Mouse (Mus musculus): ENCODE measurements around the gene St3gal4.

The St3gal4 gene

GRCm38 (mm10) chr9:35048449-35048848 lies 70.6 kb downstream of the St3gal4 start:
- DNase-seq (ENCODE audit: low read depth): no peak

GRCm38 (mm10) chr9:35045756-35046155 lies 73.3 kb downstream of the St3gal4 start:
- DNase-seq (ENCODE audit: low read depth): no peak

DNA sequence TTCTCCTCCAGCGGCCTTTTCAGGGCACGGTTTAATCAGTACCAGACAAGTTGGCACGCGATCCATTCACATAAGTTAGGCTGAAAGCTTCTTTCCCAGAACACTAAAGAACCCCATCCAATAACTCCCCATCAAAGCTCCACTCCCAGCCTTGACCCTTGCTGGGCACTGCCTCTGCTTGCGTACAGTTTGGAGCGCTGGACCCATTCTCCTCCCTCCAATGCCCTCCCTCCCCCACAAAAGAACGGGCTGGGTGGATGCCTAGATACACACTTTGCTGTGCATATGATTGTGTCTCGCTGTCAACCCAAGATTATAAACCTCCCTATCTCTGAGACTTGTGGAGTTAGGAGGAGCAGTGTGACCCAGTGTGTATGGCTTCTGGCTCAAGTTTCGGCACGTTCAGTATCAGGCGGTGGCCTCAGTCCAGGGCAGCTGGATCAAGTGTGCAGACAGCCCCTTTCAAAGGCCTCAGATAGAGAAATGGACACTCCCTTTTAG lies 74.0 kb downstream of the St3gal4 start:
- no peak for DNase-seq (ENCODE audit: low read depth)

DNA sequence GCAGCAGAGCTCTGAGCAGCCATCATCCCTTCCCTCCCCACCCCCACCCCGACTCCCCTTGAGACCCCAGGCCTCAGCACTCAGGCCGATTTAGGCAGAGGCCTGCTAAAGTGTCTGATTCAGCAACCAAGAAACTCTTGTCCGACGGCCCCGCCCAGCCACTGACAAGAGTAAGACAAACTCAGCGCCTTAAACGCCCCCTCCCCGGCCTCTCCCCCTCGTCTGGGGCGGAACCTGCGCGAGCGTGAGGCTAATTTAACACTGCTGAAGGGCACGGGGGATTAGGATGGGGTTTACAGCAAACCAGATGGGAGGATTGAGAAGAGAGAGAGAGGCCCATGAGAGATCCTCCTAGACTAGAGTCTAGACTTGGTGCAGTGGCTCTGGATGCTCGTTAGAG lies 74.6 kb downstream of the St3gal4 start:
- no peak for DNase-seq (ENCODE audit: low read depth)

- DNase-seq (ENCODE audit: low read depth): no peak
Measured at GRCm38 (mm10) chr9:35043619-35044018, 75.4 kb downstream of the St3gal4 start.

DNA sequence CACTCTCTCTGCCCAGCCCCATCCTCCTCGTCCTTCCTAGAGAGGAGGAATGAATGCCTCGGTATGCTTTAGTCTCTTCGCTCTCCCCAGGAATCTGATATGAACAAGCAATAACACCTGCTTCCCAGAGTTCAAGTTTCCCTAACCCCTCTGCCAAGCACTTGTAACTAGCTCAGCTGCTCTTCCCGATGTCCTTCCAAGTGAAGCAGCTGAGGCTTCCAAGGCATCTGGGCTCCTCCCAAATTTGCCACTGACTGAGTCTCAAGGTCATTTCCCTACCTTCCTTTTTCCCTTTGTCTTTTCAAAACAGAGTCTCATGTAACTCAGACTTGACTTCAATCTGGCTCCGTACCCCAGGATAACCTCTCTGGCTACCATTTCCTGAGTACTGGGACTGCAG lies 77.6 kb downstream of the St3gal4 start:
- no peak for DNase-seq (ENCODE audit: low read depth)

DNA sequence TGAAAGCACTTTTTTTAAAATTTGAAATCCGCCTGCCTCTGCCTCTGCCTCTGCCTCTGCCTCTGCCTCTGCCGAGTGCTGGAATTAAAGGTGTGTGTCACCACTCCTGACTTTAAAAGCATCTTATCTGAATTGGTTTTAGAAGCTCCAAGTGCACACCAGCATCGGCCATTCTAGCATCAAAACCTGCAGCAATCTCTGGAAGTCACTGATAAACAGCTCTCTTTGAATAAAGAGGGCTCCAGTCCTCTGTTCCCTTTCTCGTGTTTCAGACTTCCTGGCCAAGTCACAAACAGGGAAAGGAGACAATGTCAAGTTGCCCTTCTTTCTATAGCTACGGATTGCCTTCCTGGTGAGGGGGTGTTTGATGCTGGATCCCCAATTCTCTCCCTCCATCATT lies 79.2 kb downstream of the St3gal4 start:
- DNase-seq (ENCODE audit: low read depth): no peak

DNA sequence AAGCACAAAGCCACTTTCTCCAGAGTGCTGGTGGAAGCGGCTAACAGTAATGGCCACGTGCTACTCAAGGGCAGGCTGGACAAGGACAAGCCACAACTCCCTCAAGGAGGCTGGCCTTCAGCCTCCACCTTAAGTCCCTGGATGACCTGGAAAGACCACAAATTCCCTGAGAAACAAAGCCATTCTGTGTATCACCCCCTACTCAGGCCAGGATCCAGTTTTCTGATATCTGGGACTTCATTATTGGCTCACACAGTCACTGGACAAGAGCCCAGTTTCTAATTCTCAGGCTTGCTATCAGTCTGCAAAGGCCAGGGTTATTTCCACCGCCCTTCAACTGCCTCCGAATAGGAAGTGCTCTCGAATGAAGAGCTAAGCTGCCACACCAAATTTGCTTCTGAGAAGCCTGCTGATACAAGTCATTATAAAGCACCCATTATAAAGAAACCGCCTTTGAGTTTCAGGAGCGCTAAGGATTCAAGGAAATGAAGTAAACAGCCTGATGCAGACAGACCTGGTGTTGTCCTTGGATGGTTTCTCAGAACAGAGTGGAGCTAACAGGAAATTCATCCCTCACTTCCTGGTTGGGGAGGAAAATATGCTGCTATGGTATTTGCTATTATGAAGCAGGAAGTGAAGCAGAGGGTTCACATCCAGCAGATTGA lies 80.0 kb downstream of the St3gal4 start:
- no peak for DNase-seq (ENCODE audit: low read depth)

DNA sequence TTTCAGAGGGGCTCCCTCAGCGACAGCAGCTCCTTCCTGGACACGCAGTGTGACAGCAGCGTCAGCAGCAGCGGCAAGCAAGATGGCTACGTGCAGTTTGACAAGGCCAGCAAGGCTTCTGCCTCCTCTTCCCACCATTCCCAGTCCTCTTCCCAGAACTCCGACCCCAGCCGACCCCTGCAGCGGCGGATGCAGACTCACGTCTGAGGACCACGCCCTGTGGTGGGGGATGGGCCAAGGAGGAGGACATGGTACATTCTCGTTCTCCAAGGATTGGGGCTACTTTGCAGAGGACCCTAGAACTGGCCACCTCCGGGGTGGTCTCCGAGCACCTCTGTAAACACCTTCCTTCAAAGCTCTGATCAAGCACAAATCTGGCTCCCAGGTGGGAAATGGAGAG lies 84.0 kb downstream of the St3gal4 start:
- no peak for DNase-seq (ENCODE audit: low read depth)

DNA sequence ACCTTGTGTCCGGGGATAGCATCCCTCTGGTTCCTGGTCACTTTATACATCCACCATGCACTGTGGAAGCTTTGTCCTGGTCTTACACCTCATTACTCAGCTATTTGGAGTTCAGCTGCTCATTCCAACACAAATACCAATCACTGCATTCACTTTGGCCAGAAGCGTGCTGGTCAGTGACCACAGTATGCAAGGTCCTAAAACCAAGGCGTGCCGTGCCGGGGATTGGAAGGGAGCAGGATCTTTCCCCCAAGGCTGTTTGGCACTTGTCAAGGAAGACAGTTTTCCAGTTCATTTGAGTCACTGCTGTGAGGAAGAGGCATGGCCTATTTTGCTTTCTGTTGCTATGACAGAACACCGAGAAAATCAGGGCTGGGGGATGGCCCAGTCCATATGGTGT lies 86.6 kb downstream of the St3gal4 start:
- DNase-seq (ENCODE audit: low read depth): no peak

DNA sequence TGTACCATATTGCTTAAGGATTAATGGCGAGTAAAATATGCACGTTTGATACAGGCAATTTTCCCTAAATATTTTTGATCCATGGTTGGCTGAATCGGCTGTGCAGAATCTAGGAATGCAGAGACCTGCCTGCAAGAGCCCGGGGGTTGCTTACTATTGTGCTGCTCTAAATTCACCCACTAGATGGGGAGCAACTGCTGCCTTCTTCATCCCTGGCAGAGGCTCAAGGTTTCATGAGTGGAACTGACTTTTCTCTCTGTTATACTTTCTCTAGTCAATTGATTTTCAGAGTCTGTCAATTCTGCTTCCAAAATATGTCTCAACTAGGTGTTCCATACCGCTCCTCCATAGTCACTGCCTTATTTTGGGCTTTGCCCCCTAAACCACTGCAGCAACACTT lies 88.2 kb downstream of the St3gal4 start:
- DNase-seq (ENCODE audit: low read depth): no peak

GRCm38 (mm10) chr9:35027382-35027997 lies 91.6 kb downstream of the St3gal4 start:
- no peak for DNase-seq (ENCODE audit: low read depth)

DNA sequence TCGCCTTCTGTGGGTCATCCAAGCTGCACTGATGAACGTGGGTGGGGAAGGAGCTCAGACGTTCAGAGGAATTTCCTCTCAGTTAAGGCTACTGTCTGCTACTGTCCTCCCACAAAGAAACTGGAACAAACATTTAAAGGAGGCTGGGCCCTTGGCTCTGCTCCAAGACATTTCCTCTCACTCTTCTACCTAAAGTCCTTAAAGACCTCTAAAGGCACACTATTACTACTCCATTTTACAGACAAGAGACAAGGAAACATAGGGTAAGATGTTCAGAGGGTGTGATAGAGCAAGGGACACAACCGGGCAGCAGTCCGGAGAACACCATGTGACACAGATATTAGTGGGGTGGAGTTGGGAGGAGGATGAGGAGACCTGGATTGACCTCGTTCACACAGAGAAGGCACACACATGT lies 92.2 kb downstream of the St3gal4 start:
- no peak for DNase-seq (ENCODE audit: low read depth)

DNA sequence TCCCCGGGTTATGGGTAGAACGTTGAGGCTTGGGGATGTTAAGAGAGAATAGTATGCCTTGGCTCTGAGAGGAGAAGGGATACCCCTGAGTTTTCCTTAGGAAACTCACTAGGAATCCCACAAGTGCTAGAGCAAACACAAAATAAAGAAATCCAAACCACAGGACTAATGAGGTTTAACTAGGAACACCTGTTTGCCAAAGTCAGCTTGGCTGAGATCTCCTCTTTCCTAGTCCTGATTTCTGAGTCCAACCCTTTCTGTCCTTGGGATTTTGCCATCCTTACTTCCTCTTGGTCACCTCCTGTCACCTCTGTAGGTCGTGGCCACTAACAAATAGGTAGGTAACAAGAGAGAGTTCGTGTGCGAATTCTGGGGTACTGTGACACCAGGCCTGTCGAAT lies 92.8 kb downstream of the St3gal4 start:
- no peak for DNase-seq (ENCODE audit: low read depth)

GRCm38 (mm10) chr9:35024591-35025496 lies 94.2 kb downstream of the St3gal4 start:
- no peak for DNase-seq (ENCODE audit: low read depth)

- DNase-seq (ENCODE audit: low read depth): no peak
Measured at GRCm38 (mm10) chr9:35021744-35022143, 97.3 kb downstream of the St3gal4 start.

DNA sequence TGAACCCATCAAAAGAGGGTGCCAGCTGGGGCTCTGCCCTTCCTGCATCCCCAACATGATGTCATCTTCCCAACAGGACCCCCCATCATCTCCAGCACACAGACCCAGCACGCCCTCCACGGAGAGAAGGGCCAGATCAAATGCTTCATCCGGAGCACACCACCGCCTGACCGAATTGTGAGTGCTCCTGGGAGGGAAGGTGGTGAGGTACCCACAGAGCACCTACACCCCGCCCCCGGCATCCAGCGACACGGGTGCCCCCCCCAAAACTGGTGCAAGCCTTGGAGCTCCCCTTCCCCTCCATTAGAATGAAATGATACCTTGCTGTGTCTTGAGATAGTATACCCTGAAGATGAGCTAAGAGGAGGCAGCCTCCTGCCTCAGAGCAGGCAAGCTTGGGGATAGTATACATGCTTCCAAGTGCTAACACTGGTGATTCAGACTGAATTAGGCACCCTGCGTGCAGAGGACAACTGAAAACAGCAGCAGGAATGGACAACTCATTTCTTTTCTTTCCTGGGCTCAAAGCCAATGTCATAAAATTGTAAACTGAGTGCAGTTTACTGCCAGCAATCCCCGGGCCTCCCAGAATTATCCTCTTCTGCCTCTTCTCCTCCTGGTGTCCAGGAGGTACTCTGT lies 98.9 kb downstream of the St3gal4 start:
- DNase-seq (ENCODE audit: low read depth): no peak

DNA sequence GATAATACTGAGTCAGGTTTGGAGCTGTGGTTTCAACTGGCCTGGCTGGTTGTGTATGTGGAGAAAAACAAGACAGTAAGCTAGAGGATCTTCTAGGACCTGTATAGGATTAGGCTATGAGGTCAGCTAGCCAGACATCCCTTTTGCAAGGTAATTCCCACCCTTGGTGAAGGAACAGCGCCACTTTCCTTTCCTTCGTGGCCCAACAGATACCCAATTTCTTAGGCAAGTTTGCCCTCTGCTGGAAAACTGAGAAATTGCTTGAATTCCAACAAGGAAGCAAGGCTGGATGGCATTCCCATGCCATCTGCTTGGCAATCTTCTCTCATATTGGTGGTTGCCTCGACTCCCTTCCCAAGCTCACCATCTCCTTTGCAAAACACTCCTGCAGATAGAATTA lies 99.7 kb downstream of the St3gal4 start:
- no peak for DNase-seq (ENCODE audit: low read depth)

DNA sequence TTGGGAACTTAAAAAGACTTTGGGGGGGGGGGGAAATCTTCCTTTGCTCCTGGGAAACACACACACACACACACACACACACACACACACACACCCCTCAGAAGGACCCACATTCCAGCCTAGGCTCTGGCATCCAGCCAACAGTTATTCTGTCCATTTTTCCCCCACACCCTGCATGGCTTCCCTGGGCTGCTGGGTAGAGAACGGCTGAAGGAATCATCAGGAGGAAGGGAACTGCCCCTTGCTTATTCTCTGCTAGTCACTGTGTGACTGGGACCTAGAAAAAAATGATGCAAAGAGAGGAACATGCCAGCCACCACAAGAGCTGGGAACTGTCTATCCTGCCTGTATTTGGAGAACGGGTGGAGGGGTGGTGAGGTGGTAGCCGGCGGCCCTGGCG lies 101.0 kb downstream of the St3gal4 start:
- DNase-seq (ENCODE audit: low read depth): no peak

GRCm38 (mm10) chr9:35017563-35017962 lies 101.5 kb downstream of the St3gal4 start:
- no peak for DNase-seq (ENCODE audit: low read depth)

GRCm38 (mm10) chr9:35016762-35017161 lies 102.3 kb downstream of the St3gal4 start:
- no peak for DNase-seq (ENCODE audit: low read depth)

DNA sequence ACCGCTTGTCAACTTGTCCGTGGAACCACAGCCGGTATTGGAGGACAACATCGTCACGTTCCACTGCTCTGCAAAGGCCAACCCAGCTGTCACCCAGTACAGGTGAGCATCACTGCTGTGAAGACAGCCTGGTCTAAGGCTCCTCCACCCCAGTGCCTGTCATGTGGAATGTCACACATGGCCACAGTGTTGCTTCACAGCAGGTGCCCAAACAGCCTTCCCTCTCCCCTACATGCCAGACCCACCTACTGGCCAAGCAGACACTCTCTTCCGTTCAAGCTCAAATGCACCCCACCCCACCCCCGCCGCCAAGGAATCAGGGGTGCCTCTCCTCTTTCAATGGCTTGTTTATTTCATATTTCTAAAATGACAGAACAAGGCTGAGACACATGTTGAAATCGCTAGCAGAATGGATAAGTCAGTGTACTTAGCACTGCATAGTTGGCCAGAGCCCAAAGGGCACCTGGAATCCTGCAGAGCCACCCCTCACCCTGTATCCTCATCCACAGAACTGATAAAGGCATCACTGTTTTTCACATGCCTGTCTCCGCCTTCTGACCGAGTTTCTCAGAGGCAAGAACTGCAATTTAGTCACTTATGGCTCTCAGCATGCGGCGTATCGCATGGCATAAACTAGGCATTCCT lies 111.2 kb downstream of the St3gal4 start:
- DNase-seq (ENCODE audit: low read depth): no peak
